Mouse (Mus musculus) ES-E14 (cell line): ENCODE results near the gene Bgn.

Source experiments
- CHD2 ChIP-seq: IDR thresholded peaks from 2 replicates; pipeline ENCODE4 v1.6.1; 2014; ENCODE audit warnings: mild to moderate bottlenecking, low read depth, low read length, inconsistent platforms
- HCFC1 ChIP-seq: IDR thresholded peaks from 2 replicates; pipeline ENCODE4 v1.6.1; 2012; ENCODE audit warnings: low read length, inconsistent platforms, borderline replicate concordance; ENCODE audit not compliant: insufficient read depth
- MAFK ChIP-seq: IDR thresholded peaks from 2 replicates; pipeline ENCODE4 v1.6.1; 2014; ENCODE audit warnings: mild to moderate bottlenecking, low read depth, low read length, inconsistent platforms; ENCODE audit not compliant: insufficient read depth
- ZC3H11A ChIP-seq: IDR thresholded peaks from 2 replicates; pipeline ENCODE4 v1.6.1; 2012; ENCODE audit warnings: low read depth, mild to moderate bottlenecking, inconsistent platforms, low read length, borderline replicate concordance
- ZNF384 ChIP-seq: IDR thresholded peaks from 2 replicates; pipeline ENCODE4 v1.6.1; 2012; ENCODE audit warnings: low read depth, low read length, inconsistent platforms

DNA sequence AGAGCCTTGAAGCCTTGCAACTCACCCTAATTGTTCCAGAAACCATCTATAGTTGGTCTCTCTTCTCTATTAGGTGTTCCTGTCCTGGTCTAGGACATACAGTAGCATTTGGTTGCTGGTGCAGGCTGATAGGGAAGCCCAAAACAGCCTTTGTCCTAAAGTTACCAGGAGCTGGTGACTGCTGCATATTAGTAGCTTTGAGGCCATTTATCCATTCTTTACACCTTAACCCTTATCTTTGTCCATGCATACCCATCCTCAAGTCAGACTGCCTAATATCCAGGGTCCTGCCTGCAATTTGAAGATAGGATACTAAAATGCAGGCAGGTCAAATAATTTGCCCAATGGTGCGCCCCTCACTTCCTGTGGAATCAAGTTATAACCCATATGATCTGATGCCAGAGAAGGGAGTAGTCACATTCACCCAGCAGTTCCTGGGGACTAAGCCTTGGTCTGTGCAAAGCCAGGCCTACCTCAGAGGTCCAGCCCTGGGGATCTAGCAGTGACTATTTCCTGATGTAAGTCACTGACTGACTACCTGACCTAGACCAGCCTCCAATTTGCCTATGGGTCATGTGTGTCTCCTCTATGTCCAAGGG lies 7.6 kb upstream of the Bgn start:
- no peak for TF ChIP-seq ZC3H11A
- no peak for TF ChIP-seq MAFK
- no peak for TF ChIP-seq CHD2
- TF ChIP-seq HCFC1: no peak
- no peak for TF ChIP-seq ZNF384
